Mouse (Mus musculus) ES-CJ7 (cell line): ENCODE results near the gene Pcbp4.

Experiments used
- DNase-seq: peaks from one replicate; pipeline ENCODE4 v3.0.0; 2011; ENCODE audit warnings: low read depth, low spot score

The Pcbp4 gene

DNA sequence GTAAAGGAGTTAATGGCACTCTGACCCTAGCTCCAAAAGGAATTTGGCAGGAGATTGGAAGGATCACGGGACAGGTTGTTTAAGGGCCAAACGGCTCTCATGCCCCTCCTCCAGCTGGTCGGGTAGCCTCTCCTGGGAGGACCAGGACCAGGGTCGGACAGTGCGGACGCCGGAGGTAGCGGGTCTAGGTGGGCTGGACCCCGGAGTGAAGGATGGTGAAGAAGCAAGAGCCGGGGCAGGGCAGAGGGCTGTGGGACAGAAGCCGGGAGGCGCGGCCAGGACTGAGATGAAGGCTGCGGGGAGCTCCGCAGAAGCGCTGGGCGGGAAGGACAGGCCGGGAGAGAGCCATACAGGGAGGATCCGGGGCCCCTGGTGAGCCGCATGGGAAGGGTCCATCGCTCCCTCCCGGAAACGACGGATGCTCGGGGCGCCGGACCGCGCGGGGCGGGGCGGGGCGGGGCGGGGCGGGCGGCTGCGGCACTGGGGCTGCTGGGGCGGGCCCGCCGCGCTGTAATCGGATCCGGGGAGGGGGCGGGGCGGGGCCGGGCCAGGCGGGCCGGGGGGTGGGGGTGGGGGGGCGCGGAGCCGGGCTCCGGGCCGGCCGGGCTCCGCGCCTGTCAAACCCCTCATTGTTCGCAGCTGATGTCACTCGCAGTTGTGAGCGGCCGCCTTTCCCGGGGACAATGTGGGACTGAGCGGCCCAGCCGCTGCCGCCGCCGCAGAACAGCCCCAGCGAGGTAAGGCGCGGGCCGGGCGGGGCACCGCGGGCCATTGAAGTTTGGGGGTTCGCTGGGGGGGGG lies at the start of gene Pcbp4:
Pcbp4 (plus strand) TSS at position 21 of the 800 bp plus-strand sequence.
- DNase-seq = no peak

DNA sequence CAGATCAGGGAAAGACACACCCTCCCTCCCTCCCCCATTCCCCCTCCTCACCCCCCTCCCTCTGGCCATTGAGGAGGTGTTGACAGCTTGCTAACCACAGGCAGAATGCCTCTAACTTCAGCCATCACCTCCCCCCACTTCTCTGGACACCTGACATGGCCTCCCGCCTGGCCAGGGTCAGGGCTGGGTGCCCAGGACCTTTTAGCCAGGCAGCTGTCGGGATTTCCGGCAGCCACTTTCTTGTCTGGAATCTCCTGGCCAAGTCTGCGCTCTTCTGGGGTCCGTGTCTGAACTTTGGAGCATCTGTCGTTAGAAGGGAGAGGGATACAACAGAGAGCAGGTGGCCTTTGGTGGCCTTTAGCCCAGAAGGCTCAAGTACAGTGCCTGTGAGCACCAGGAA lies 47.8 kb upstream of the Pcbp4 start:
- DNase-seq = no peak

DNA sequence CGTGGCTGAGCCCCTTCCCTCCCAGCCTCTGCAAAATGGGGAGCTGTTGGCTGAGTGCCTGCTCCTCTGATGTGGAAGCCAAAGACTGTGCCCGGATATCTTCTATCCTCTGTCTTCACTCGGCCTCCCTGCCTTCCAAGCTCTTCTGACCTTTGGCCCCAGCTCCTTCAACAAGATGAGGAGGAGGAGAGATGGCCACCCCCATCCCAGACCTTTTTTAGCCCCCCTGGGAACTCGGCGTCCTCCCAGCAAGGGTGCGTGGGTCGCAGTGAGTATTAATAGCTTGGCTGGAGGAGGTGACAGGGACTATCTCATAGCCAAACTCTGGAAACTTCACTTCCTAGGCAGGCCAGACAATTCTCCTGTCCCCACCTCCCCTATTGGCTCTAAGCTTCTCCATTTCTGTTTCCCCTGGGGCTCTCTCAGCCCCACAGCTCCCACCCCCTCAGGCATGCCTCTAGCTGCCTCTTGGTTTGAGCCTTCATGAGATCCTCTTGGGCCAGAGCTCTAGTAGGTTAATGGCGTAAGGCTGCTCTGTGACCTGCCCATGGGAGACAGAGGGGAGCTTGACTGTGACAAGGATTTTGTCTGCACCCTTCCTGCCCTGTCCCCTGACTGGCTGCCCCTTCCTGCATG lies 46.5 kb upstream of the Pcbp4 start:
- DNase-seq = no peak

DNA sequence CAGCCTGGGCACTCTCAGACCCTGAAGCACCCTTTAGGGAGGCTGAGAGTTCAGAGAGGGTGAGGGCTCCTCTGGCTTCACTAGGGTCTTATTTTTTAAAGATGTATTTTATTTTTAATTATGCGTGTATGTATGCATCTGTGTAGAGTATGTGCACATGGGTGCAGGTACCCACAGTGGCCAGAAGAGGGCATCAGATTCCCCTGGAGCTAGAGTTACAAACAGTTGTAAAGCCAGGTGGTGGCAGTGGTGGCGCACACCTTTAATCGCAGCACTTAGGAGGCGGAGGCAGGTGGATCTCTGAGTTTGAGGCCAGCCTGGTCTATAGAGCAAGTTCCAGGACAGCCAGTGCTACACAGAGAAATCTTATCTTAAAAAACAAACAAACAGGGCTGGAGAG lies 44.0 kb upstream of the Pcbp4 start:
- DNase-seq = no peak

DNA sequence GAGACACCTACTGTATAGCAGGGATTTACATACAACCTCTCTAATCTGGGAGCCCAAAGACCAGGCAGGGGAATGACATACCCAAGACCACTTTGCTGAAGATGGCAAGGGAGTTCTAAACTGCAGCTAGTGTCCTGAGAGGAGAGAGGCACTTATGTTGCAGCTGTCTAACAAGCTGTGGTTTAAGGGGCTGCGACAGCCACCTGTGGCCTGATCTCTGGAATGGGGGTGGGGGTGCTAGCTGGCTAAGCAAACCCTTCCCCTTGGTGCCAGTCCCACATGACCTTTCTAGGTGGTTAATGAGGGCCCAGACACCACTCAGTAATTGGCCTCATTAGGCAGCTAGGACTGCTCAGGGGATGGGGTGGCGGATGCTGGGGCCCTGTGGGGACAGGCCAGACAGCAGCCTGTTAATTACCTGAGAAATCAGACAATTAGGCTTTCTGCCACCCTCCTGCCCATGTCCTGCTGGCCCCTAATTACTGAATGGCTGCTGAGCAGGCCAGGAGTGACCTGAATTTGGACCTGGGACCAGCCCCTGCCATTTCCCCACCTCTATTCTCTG lies 42.9 kb upstream of the Pcbp4 start:
- DNase-seq = no peak

DNA sequence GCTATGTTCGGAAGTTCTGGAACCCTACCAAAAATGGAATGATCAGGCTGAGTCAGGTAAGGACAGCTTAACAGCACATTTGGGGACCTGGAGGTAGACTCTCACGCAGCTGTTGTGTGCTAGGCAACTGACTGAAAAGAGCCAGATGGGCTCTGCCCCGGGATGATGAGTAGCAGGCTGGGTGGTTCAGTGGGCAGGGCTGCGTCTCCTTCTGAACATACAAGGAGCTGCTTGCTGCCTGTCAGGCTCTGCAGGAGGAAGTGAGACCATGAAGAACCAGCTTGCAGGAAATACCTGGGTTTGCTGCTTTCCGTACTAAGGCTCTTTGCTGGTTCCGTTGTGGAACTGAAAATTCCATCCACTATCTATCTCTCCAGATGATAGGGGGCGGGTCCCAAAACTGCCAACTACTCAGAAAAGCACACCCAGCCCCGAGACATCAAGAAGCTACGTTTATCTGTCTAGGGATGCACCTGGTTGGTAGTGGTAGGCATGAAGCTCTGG lies 41.9 kb upstream of the Pcbp4 start:
- DNase-seq = no peak

DNA sequence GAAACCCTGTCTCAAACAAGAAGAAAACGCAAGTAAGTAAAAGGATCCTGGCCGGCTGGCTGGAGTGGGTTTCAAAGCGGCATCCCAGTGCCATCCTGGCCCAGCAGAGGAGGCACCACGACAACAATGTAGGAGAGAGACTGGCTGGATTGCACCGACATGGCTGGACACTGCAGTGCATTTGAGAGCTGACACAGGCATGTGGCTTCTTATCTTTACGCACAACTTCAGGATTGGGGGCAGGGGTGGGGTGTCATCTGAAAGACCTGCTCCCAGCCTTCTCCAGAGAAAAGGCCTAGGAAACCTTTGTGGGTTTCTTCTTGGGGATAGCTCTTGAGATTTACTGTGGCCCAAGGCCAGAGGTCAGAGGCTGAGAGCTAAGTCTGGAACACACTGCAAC lies 41.4 kb upstream of the Pcbp4 start:
- DNase-seq = no peak

DNA sequence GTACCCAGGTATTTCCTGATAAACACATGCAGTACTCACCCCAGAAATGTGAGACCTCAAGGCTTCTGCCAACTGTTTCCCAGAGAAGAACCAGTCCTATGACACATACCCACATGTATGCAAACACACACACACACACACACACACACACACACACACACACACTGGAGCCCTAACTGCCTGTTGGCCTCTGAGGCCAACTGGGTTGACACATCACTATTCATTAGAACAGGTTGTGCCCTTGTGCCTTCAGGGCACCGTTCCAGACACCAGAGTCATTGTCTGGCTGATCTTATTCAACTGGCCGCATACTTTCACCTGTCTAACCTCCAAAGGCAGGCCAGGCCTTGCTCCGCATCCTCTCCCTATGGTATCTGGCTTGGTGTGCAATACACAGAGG lies 40.9 kb upstream of the Pcbp4 start:
- DNase-seq = no peak

DNA sequence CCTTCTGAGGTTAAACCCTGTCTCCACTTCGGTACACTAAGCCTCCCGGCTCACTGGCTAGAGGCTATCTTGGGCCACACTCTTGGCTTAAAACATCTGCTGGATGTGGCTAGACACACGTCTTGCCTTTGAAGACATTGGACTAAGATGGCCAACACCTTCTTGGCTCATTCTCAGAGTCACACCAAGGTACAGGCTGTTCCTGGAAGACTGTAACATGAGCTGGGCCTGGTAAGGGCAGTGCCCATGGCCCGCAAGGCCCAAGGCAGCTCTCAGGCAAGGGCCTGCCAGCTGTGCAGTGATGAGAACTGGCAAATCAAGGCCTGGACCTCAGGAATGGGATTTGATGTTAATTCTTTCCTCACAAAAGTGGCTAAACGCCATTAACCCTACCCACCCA lies 39.5 kb upstream of the Pcbp4 start:
- DNase-seq = no peak

DNA sequence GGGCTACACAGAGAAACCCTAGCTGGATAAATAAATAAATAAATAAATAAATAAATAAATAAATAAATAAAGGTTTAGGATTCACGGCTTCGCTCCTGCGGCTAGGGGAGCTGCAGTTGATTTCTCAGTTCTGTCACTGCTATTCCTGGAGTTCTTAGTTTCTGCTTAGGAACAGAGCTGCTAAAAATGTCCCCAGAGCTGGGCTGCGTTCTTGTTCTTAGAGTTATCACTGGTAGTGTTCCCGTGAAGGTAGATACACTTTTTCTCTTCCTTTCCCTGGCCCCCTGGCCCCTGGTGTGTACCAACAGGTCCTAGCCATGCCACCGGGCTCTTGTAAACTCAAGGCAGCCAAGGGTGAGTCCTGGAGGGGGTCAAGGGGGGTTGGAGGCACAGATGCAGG lies 36.3 kb upstream of the Pcbp4 start:
- DNase-seq = no peak

DNA sequence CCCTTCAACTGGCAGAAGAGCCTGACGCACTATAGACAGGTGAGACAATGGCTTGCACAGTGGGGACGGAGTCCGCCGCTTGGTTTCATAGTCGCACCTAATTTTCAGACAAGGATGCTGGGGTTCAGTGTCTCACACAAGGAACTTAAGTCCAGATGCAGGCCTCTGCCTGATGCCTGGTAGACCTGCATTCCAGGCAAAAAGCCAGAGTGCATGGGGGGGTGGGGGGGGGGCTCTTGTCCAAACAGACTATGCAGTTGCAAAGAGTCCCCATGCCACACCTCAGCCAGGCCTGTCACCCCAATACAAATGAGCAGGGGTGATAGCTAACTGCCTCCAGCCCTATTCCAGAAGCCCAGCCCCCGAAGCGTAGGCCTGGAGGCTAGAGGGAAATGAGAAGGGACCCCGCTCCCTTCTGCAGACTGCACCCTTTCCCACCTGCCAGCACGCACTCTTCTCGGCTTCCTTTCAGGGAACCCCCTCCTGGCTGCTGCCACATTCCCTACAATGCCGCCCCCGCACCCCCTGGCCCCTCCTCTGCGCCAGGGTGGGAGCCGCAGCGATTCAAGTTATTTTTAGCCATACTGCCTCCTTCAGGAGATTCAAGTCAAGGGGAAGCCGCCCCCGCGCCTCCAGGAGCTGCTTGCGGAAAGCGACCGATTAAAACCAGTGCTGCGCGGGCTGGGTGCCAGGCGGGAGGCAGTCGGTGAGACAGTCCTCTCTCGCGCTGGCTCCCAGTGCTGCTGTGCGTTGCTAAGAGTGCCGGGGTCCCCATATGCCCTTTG lies 35.1 kb upstream of the Pcbp4 start:
- DNase-seq = peak; percentile 52

DNA sequence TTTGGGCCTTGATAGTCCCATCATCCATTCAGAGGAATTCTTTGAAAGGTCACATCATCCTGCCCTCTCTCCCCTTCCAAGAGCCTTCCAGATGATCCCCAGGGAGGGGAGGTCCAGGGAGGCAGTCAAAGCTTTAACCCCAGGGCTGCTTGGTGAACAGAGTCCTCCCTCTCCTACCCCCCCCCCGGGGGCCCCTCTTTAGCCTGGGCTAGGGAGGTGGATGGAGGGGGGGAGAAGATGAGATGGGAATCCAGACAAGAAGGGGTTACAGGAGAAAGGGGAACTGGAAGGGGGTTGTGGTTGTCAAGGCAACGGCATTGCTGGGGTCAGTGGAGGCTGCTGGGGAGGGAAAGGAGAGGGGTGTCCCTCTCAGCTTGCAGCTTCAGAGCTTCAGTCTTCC lies 32.5 kb upstream of the Pcbp4 start:
- no peak for DNase-seq

DNA sequence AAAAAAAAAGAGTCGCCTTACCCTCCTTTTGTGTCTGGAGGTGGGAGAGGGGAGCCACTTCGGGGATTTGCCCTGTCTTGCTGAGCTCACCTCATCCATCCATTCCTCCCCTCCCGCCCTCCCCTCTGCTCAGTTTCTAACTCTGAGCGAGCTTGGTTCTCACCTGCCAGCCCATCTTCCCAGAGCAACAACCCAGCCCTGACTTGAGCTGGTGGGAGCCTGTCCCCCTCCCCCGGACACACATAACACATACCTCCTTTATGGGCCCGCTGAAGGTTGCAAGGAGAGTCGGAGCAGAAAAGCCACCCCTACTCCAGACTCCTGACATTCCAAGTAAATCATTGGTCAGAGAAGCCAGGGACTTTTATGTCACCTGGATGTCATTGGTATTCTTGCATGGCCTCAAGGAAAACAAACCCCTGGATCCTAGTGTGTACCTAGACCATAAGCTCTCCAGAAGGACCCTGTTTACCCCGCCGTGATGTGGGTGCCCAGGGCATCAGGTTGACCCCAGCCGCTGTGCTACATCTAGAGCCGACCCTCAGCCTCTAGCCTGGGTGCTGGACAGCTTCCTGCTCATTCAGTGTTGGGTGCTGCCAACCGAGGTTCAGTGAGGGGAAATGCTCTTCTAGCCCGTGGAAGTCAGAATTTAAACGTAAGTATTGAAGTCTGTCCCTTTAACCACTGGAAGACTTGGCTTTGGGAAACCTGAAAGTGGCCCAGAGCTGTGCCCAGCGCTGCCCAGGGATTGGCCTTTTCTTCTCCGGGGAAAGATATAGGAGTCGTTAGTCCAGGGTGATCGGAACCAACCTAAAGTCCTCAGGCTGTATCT lies 31.8 kb upstream of the Pcbp4 start:
- DNase-seq = no peak

DNA sequence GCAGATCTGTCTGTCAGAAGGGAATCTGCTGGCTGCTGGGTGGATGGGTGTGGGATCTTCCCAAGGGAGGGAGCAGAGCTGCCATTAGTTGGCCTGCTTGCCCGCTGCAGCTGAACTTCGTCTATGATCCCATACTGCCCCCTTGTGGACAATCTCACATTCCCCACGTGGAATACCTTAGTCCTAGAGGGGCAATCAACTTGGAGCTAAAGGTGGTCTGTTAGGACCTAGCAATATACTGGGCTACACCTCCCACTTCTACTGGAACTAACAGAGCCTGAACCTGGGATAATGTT lies 31.3 kb upstream of the Pcbp4 start:
- peak; percentile 93 for DNase-seq

DNA sequence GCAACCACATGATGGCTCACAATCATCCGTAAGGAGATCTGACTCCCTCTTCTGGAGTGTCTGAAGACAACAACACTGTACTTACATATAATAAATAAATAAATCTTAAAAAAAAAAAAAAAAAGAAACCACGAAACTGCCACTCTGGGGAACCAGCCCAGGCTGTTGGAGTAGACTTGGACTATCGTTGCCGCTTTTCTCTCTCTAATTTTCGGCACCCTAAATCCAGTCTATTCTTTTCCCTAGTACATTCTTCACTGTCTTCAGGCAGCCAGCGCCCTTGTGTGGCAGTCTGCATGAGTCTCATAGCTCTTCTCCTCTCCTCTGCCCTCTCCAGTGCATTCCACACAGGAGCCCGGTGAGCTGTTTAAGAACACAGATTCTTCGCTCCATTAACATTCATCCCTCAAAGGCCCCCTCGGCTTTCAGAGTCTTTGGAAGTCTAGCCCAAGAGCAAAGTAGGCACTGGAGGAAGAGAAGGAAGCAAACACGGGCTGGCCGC lies 24.3 kb upstream of the Pcbp4 start:
- peak; percentile 48 for DNase-seq

DNA sequence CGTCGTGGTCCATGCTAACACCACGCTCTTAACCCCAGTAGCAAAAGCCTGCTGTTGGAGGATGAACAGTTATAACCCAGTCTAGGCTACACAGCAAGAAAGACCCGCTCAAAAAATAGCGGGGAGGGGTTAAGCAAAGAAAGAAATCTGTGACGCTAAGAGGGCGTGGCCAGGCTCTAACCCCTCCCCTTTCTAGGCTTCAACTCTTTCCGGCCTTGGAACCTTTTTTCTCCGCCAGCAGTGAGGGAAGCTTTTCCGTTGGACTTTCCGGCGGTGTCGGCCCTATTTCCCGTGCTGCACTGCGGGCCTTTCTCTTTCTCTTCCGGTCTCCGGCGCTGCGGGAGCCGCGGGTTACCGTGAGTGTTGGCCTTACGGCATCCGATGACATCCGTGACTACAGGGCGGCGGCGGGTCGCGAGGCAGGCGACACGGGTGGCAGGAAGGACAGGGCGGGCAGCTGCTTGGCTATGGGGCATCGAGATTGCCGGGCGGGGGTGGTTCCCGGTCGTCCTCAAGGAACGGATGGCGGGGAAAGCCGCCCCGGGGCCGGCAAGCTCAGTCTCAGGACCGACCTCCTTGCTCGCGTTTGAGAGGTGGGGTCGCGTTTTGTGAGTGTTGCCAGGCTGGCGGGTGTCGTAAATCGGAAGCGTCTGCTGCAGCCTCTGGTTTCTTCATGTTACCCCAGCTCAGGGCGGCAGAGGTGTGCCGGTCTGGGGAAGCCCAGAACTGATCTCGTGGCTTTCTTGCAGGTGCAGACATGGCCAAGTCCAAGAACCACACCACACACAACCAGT lies 23.7 kb upstream of the Pcbp4 start, which contains the start of gene Rpl29:
Rpl29 (plus strand) TSS at position 234 of the 794 bp plus-strand sequence.
- DNase-seq = peak; percentile 96

DNA sequence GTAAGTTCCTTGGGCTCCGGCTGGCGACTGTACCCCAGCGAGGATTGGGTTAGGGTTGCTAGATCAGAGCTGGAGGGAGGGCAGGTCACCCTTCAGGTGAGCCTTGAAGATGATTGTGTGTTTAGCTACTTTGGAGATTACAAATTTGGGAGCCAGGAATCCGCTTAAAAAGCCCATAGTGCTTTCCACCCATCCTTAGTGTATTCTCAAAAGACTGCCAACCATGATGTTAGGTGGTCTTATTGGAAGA lies 23.2 kb upstream of the Pcbp4 start:
- no peak for DNase-seq

DNA sequence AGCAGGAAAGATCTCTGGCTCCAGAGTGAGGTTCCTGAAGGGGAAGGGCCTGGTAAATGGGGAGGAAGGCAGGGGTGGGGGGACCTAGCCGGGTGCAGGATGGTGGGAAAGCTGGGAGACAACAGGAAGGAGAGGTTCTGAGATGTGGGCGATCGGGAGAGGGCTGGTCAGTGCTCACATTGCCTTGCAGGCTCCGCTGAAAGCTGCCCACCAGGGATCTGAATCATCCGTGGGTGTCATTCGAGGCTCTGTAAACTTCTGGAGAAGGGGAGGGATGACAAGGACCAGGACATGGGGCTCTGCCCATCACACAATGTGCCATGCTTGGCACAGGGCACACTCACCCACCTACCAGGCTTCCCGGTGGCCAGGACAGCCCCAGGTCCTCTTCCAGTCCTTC lies 19.7 kb upstream of the Pcbp4 start:
- no peak for DNase-seq

DNA sequence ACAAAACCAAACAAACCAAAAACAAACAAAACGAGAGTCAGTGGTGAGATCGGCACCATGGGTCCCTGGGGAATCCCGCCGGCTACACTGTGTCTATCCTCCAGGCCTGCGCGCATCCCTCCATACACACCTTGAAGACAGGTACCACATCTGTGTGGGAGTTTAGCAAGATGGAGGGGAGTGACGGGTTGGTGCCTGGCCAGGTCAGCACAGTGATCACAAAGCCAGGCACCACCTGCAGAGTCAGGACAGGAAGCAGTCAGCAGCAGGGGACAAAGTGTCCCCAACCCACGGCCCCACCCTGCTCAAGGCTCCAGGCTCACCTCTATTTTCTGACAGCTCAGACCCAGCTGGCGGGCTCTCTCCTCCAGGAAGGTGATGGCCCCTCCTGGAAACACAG lies 16.5 kb upstream of the Pcbp4 start:
- no peak for DNase-seq

DNA sequence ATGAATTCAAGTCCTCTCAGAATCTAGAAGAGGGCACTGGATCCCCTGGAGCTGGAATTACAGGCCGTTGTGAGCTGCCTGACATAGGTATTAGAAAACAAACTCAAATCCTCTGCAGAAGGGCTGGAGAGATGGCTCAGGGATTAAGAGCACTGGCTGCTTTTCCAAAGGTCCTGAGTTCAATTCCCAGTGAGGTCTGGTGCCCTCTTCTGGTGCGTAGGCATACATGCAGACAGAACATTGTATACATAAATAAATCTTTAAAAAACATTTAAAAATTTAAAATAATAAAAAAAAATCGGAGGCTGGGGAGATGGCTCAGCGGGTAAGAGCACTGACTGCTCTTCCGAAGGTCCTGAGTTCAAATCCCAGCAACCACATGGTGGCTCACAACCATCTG lies 10.4 kb upstream of the Pcbp4 start:
- no peak for DNase-seq

DNA sequence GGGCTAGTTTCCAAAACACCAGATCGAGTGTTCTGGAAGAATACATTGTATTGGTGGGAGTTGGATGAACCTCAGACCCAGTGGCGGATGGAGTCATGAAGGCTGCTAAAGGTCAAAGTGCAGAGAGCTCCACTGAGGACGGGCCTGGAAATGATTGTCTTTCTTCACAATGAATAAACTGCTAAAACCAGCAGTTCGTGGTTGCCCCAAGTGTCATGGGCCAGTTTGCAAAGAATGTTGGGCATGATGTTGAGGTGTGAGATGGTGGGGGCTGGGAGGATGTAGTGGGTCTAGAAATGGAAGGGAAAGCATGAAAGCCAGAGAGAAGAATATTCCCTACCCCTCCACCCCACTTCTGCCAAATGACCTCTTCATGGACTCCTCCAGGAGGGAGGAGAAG lies 8.3 kb upstream of the Pcbp4 start:
- no peak for DNase-seq
